Mouse (Mus musculus): Measurements from ENCODE around the gene Rxra. TPM values are rescaled to one million over a fixed set of nuclear protein-coding genes. Genes with fewer than 3 reads are reported as not detected.

Rxra gene
- total and polyA plus RNA-seq, 2 experiments from 2014 or later, result 2.3 to 20.2 TPM

DNA sequence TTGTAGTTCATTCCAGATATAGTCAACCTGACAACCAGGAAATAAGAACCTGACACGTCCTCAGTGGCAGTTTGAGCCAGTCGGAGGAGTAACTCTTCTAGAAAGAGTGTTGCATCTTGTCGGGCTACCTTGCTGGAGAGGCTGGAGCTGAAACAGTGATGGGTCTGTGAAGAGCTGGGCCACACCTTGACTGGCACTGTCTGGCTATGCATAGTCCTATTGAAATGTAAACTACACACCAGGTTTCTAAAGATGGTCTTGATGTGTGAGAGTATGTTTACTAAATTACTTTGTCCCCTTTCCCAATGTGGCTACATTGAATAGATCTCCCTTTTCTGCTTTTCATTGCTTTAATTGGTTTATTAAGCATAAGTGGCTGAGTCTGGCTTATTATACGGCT lies 115.3 kb downstream of the Rxra start:
- H3K4me3 ChIP-seq (ENCODE audit: low read depth, low read length), result no peak overlapping the region
- no peaks in the 10 kb centered on the region for H3K4me1 ChIP-seq (ENCODE audit: insufficient read depth, low read length)
- no peaks in the 10 kb centered on the region for H3K27me3 ChIP-seq (ENCODE audit: insufficient read depth, low read length)
- no peak overlapping the region for H3K4me2 ChIP-seq (ENCODE audit: low read depth, low read length, poor library complexity, severe bottlenecking)
- no peak for ATAC-seq (ENCODE audit: low FRiP score)
- no peaks in the 10 kb centered on the region for H3K36me3 ChIP-seq (ENCODE audit: insufficient read depth, low read length)
- H3K9me3 ChIP-seq (ENCODE audit: low read length), result no peaks in the 10 kb centered on the region
- no peak for DNase-seq (ENCODE audit: low spot score)
- H3K9ac ChIP-seq (replicated peaks; ENCODE audit: low read length, poor library complexity, severe bottlenecking), result no peak overlapping the region
- H3K27ac ChIP-seq (ENCODE audit: low read depth, low read length), result no peak overlapping the region
- TF ChIP-seq CTCF (IDR thresholded peaks at IDR 0.05), result no peak
- WGBS, result 79% methylated on average over 4 of the region's 4 CpGs

DNA sequence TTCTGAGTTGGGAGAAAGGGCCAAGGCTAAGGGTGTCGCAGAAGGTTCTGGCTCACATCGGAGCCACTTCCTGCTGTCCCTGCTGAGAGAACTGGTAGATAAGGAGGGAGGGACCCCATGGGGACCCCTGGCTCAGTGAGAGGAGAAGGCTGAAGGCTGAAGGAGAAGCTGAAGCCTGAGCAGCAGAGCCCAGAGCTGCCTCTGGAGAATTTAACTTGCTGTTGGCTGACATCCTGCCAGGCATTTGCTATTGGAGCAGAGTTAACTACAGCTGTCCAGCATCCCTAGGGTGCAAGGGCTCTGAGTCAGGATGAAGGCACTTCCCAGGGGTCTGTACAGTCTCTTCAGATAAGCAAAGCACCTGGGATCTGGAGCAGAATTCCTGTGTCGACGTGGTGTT lies 122.8 kb downstream of the Rxra start:
- no peak overlapping the region for H3K4me3 ChIP-seq (ENCODE audit: low read depth, low read length)
- H3K4me1 ChIP-seq (ENCODE audit: insufficient read depth, low read length), result no peaks in the 10 kb centered on the region
- H3K36me3 ChIP-seq (ENCODE audit: insufficient read depth, low read length), result no peaks in the 10 kb centered on the region
- no peaks in the 10 kb centered on the region for H3K27me3 ChIP-seq (ENCODE audit: insufficient read depth, low read length)
- H3K27ac ChIP-seq (ENCODE audit: low read depth, low read length), result no peak overlapping the region
- ATAC-seq (ENCODE audit: low FRiP score), result no peak
- no peak overlapping the region for H3K9ac ChIP-seq (replicated peaks; ENCODE audit: low read length, poor library complexity, severe bottlenecking)
- TF ChIP-seq CTCF (IDR thresholded peaks at IDR 0.05), result no peak
- H3K9me3 ChIP-seq (ENCODE audit: low read length), result no peaks in the 10 kb centered on the region
- no peak overlapping the region for H3K4me2 ChIP-seq (ENCODE audit: low read depth, low read length, poor library complexity, severe bottlenecking)
- DNase-seq (ENCODE audit: low spot score), result no peak
- WGBS, result 88% methylated on average over 4 of the region's 4 CpGs

DNA sequence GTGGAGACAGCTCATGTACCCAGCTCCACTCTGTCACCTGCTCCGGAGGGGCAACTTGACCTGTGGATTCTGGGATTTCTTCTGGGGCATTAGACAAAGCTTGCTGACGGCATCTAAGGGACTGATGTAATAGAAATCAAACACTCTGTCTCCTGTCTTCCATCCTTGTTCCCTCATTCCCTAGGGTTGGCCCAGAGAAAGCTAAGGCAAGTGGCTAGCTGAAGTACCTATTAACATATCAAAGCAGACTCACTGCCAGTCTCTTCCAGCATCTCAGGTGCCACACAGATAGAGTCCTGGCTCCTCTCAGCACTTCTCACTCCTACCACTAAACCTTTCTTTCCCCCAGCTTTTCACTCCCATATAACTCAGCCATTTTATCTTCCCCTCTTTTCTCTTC lies 124.8 kb downstream of the Rxra start:
- Histone ChIP-seq H3K4me2 (ENCODE audit: low read depth, low read length, poor library complexity, severe bottlenecking) (no peak overlapping the region), H3K9me3 (ENCODE audit: low read length) (no peaks in the 10 kb centered on the region), H3K9ac (replicated peaks; ENCODE audit: low read length, poor library complexity, severe bottlenecking) (no peak overlapping the region), H3K4me3 (ENCODE audit: low read depth, low read length) (no peak overlapping the region), H3K36me3 (ENCODE audit: insufficient read depth, low read length) (no peaks in the 10 kb centered on the region), H3K27me3 (ENCODE audit: insufficient read depth, low read length) (no peaks in the 10 kb centered on the region), H3K4me1 (ENCODE audit: insufficient read depth, low read length) (no peaks in the 10 kb centered on the region), H3K27ac (ENCODE audit: low read depth, low read length) (no peak overlapping the region)
- TF ChIP-seq CTCF (IDR thresholded peaks at IDR 0.05), result no peak
- ATAC-seq (ENCODE audit: low FRiP score) (no peak), DNase-seq (ENCODE audit: low spot score) (no peak)
- 59% methylated on average over 2 of the region's 2 CpGs for WGBS

DNA sequence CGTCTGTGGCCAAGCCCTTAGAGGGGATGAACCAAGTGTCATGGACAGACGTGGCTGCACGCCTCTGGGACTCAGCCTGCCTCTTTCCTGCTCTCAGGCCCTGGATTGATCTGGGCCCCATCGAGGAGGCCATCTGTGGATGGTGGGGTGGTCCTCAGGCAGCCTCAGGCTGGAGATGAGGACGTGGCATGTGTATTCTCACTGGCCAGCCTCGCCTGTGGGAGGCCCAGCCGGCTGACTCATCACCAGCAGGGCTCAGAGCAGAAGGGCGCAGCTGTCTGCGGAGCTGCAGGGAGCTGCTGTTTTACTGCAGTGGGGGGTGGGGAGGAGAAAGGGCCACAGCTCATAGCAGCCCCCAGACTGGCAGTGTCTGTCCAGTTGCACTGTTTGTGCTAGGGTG lies 126.3 kb downstream of the Rxra start:
- Histone ChIP-seq H3K27ac (ENCODE audit: low read depth, low read length) (no peak overlapping the region), H3K36me3 (ENCODE audit: insufficient read depth, low read length) (no peaks in the 10 kb centered on the region), H3K9me3 (ENCODE audit: low read length) (no peaks in the 10 kb centered on the region), H3K4me3 (ENCODE audit: low read depth, low read length) (no peak overlapping the region), H3K4me2 (ENCODE audit: low read depth, low read length, poor library complexity, severe bottlenecking) (no peak overlapping the region), H3K9ac (replicated peaks; ENCODE audit: low read length, poor library complexity, severe bottlenecking) (no peak overlapping the region), H3K4me1 (ENCODE audit: insufficient read depth, low read length) (no peaks in the 10 kb centered on the region), H3K27me3 (ENCODE audit: insufficient read depth, low read length) (no peaks in the 10 kb centered on the region)
- no peak for DNase-seq (ENCODE audit: low spot score)
- no peak for TF ChIP-seq CTCF (IDR thresholded peaks at IDR 0.05)
- ATAC-seq (ENCODE audit: low FRiP score), result no peak
- 45% methylated on average over 9 of the region's 9 CpGs for WGBS

DNA sequence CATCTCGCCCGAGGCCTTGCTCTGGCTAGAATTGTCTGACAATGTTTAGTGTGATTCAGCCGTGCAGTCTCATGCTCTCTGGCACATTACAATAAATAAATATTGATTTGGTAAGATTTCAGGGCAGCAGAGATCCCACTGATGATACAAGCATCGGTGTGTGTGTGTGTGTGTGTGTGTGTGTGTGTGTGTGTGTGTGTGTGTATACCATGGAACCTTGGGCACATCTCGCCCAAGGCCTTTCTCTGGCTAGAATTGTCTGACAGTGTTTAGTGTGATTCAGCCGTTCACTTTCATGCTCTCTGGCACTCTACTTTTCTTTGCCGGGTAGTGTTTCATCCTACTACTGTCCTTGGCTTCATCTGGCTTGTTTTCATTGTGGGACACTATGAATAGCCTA lies 130.5 kb downstream of the Rxra start:
- no peaks in the 10 kb centered on the region for H3K36me3 ChIP-seq (ENCODE audit: insufficient read depth, low read length)
- WGBS, result 89% methylated on average over 7 of the region's 7 CpGs
- no peak for DNase-seq (ENCODE audit: low spot score)
- no peak for TF ChIP-seq CTCF (IDR thresholded peaks at IDR 0.05)
- H3K4me3 ChIP-seq (ENCODE audit: low read depth, low read length), result no peak overlapping the region
- H3K4me2 ChIP-seq (ENCODE audit: low read depth, low read length, poor library complexity, severe bottlenecking), result no peak overlapping the region
- no peak overlapping the region for H3K27ac ChIP-seq (ENCODE audit: low read depth, low read length)
- no peak overlapping the region for H3K9ac ChIP-seq (replicated peaks; ENCODE audit: low read length, poor library complexity, severe bottlenecking)
- no peak for ATAC-seq (ENCODE audit: low FRiP score)
- no peaks in the 10 kb centered on the region for H3K27me3 ChIP-seq (ENCODE audit: insufficient read depth, low read length)
- H3K9me3 ChIP-seq (ENCODE audit: low read length), result 0 out of 2 replicates have a peak, but pooled peaks cover 4% of the 10 kb centered on the region
- no peaks in the 10 kb centered on the region for H3K4me1 ChIP-seq (ENCODE audit: insufficient read depth, low read length)

DNA sequence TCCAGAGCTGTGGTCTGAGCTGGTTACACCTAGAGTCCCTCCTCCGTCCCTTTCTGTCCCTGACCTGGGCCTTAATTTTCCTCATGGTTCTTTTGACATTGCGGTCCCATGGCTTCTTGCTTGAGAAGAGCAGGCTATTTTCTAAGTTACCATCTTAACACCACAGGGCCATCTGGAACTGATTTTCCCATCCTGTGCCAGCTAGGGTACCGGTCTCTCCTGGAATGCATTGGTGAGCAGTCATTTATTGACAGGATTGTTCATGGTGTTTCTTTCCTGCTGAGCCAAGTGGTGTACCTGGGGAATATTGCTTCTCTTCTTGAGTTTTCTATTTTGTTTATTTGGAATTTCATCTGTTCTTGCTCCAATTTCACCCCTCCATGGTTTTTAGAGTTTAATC lies 131.4 kb downstream of the Rxra start:
- H3K27me3 ChIP-seq (ENCODE audit: insufficient read depth, low read length), result no peaks in the 10 kb centered on the region
- TF ChIP-seq CTCF (IDR thresholded peaks at IDR 0.05), result no peak
- DNase-seq (ENCODE audit: low spot score), result no peak
- no peak overlapping the region for H3K27ac ChIP-seq (ENCODE audit: low read depth, low read length)
- no peak overlapping the region for H3K9ac ChIP-seq (replicated peaks; ENCODE audit: low read length, poor library complexity, severe bottlenecking)
- no peak overlapping the region for H3K4me2 ChIP-seq (ENCODE audit: low read depth, low read length, poor library complexity, severe bottlenecking)
- ATAC-seq (ENCODE audit: low FRiP score), result no peak
- H3K4me1 ChIP-seq (ENCODE audit: insufficient read depth, low read length), result no peaks in the 10 kb centered on the region
- no peak overlapping the region for H3K4me3 ChIP-seq (ENCODE audit: low read depth, low read length)
- H3K9me3 ChIP-seq (ENCODE audit: low read length), result 0 out of 2 replicates have a peak, but pooled peaks cover 4% of the 10 kb centered on the region
- 84% methylated on average over 3 of the region's 3 CpGs for WGBS
- H3K36me3 ChIP-seq (ENCODE audit: insufficient read depth, low read length), result no peaks in the 10 kb centered on the region
